Mouse (Mus musculus) large intestine, adult 2 months (tissue): ENCODE measurements around the gene Rims1. TPM values are rescaled to one million over a fixed set of nuclear protein-coding genes. Genes with fewer than 3 reads are reported as not detected.

Experiments used
- DNase-seq: peaks from one replicate; pipeline ENCODE4 v3.0.0-alpha.2; 2012; ENCODE audit warnings: low read depth, low spot score
- WGBS: fragments of 180-500 bp; shearing (Covaris S2); methylation state at CpG from one replicate; pipeline ENCODE4 v1.1.7; 2018; 5-methylcytosine and 5-hydroxymethylcytosine counted together
- polyA plus RNA-seq: library from polyadenylated mRNA; depleted of rRNA; stranded (reverse); fragments of >200 nt; gene quantifications from 2 replicates; pipeline ENCODE4 v1.2.3, GENCODE M21; 2012

Gene Rims1
- polyA plus RNA-seq, 1 experiment, result 3.7 TPM

GRCm38 (mm10) chr1:22268581-22269359 lies 537.0 kb downstream of the Rims1 start:
- peak; percentile 24 for DNase-seq
- WGBS, result 31% methylated on average over 15 of the region's 15 CpGs

- WGBS, result 74% methylated on average over 10 of the region's 10 CpGs
- DNase-seq, result no peak
Measured at GRCm38 (mm10) chr1:22266491-22266890, 539.3 kb downstream of the Rims1 start.

- no peak for DNase-seq
- 59% methylated on average over 3 of the region's 3 CpGs for WGBS
Measured at GRCm38 (mm10) chr1:22265528-22265927, 540.3 kb downstream of the Rims1 start.

- WGBS, result 53% methylated on average over 6 of the region's 6 CpGs
- DNase-seq, result no peak
Measured at GRCm38 (mm10) chr1:22262169-22262950, 543.4 kb downstream of the Rims1 start.

GRCm38 (mm10) chr1:22261702-22262101 lies 544.1 kb downstream of the Rims1 start:
- 83% methylated on average over 4 of the region's 4 CpGs for WGBS
- no peak for DNase-seq

GRCm38 (mm10) chr1:22260291-22260690 lies 545.5 kb downstream of the Rims1 start:
- DNase-seq, result no peak
- WGBS, result 62% methylated on average over 2 of the region's 2 CpGs

- WGBS, result 51% methylated on average over 4 of the region's 4 CpGs
- no peak for DNase-seq
Measured at GRCm38 (mm10) chr1:22258356-22258755, 547.4 kb downstream of the Rims1 start.

GRCm38 (mm10) chr1:22254278-22254677 lies 551.5 kb downstream of the Rims1 start:
- 89% methylated on average over 2 of the region's 2 CpGs for WGBS
- DNase-seq, result no peak

GRCm38 (mm10) chr1:22252873-22253272 lies 552.9 kb downstream of the Rims1 start:
- DNase-seq, result no peak

GRCm38 (mm10) chr1:22248898-22249386 lies 556.9 kb downstream of the Rims1 start:
- no peak for DNase-seq

GRCm38 (mm10) chr1:22245748-22246147 lies 560.0 kb downstream of the Rims1 start:
- WGBS, result 94% methylated on average over 2 of the region's 2 CpGs
- DNase-seq, result no peak
